Mouse (Mus musculus) regulatory T cell (primary cell): ENCODE data around the gene A530084C06Rik.

ENCODE experiments used
- in situ Hi-C: fragments of 300-600 bp; cut with MboI, MseI; formaldehyde crosslinking; loops from one replicate; pipeline ENCODE4 v1.15.1; 2025; ENCODE audit warnings: high pct_unique_total_duplicates

The A530084C06Rik gene

DNA sequence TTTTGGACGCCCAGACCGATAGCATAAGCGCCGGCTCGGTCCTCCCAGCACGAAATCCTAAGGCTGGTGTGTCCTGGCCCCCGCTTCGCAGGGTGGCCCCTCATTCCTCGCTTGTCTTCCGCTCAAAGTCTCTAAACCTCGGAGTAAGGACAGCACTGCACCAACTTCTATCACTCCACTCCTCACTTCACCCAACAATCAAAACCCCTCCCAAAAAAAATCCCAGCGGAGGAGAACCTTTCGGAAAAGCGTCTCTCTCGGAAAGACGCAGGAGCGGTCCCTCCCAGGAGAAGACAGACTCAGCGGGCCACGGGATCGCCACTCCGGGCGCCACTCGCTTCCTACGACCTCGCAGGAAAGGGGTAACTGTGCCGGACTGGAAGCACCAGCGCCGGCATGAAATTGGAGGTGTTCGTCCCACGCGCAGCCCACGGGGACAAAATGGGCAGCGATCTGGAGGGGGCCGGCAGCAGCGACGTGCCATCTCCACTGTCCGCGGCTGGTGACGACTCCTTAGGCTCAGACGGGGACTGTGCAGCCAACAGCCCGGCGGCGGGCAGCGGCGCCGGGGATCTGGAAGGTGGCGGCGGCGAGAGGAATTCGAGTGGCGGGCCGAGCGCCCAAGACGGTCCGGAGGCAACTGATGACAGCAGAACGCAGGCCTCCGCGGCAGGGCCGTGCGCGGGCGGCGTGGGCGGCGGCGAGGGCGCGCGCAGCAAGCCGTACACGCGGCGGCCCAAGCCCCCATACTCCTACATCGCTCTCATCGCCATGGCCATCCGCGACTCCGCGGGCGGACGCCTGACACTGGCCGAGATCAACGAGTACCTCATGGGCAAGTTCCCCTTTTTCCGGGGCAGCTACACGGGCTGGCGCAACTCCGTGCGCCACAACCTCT, at the start of gene A530084C06Rik:
TSS of gene A530084C06Rik (minus strand) at position 813 of the 898 bp plus-strand sequence.
- in situ Hi-C loops: loop anchor here (25.0 kb wide), 1 partner anchor 821 kb away; the partner anchor contains the start of gene Irf4

DNA sequence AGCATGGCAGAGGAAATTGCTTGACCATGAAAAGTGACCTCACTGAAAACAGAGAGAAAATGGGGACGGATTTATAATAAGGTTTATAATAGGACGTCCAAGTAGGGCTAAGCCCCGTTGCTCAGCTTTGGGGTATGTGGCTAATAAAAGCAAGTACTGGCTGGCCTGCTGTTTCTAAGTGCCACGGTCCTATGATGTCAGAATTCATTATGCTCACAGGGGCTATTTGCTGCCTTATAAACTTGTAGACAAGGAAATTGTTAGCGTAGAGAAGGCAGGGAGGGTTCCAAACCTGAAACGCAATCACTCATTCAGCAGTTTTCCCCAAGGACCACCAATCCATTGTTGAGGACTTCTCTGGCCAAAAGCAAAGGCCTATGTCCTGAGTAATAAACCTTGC, 44.8 kb upstream of the A530084C06Rik start:
- in situ Hi-C loops: no loop called here

DNA sequence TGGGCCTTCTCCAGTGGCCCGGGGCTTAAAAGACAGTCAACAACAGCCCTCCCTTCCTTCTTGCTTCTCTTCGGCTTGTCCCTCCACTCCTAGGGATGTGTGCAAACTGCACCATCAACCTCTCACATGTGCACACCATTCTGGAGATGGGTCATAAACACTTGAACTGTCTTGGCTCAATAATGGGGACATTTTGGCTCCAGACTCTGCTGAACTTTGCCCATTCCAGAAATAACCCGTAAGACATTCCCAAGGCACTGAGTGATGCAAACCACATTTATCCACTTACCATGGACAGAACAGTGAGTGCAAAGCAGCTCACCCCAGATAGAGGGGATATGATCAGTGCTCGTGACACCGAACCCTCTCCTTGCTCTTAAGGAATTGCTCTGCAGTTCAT, 40.4 kb upstream of the A530084C06Rik start:
- in situ Hi-C loops: no loop called here

DNA sequence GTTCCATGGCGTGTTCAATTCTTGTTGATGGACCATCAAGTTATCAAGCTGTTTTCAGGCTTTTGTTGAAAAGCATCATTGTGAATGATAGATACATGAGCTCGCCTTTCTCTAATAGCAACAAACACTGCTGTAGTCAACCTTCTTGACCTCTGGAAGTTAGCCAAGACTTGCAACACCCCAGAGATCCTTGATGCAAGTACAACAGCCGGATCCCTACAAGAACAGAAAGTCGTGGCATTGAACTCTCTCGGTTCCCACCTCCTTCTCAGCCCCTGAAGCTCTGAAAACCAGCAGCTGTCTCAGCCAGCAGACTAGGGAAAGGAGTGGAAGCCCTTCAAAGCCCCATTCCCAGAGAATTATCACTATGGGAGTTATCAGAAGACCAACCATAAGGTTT, 28.2 kb upstream of the A530084C06Rik start:
- in situ Hi-C loops: no loop called here

DNA sequence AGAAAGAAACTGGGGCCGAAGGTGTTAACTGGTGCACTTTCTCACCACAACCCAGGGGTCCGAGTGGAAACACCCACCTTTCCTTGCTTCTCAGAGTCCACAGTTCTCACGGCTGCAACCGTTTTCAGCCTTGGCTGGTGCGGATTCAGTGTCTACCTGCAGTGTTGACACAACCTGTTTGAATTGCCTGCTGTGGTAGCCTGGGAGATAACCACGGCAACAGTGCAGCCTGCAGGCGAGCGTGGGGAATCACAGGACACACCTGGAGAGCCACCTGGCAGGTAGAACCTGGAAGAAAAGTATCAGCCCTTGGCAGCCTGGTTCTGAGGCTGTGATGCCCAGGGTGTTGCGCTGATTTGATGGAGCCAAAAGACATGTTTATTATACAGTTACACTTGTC, 20.7 kb upstream of the A530084C06Rik start:
- in situ Hi-C loops: no loop called here

DNA sequence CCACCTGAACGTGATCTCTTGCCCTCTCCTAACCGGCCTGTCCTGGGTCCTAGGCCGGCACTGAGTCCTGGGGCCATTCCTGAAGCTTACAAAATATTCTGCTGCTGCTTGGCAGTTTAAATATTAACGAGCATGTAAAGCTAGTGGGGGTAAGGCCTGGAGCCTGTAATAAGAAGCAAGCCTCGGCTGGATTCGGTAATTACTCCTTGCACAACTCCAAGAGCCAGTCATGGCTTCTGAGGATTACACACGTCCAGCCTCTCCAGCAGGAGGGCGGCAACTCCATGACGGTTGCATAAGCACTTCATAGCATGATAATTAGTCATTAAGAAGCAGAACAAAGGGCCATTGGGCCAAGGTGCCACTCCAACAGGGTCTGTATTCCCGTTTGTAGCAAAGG, 19.3 kb upstream of the A530084C06Rik start:
- in situ Hi-C loops: no loop called here

DNA sequence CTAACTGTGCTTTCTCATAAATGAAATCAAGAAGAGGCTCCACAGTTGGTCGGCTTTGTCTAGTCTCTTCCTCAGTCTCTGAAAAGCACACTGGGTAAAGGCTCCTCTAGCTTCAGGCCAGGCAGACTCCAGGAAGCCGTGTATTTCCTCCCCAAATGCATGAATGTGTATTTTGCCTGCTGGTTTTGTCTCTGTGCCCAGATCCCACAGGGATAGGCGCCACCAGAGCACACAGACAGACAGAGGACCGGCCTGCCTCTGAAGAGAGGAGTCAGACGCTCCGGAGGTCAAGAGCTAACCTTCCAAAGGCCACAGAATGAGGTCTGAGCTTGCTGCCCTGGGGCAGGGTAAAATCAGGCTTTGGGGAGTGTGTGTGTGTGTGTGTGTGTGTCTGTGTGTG, 18.4 kb upstream of the A530084C06Rik start:
- in situ Hi-C loops: no loop called here

DNA sequence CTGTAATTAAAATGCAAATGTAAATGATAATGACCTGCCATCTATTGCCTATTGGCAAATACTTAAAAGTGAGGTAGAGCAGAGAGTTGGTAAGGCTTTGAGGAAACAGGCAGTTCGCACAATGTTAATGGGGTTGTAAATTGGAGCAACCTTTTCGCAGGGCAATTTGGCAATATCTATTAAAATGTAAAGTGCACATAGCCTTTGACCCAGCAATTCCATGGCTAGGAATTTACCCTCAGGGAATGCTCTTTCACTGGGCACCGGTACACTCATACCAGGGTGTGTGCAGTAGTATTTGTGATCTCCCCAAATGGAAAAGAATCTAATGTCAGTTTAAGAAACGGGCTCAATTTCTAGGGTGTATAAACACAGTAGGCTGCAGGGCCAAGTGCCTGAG, 17.6 kb upstream of the A530084C06Rik start:
- in situ Hi-C loops: no loop called here

DNA sequence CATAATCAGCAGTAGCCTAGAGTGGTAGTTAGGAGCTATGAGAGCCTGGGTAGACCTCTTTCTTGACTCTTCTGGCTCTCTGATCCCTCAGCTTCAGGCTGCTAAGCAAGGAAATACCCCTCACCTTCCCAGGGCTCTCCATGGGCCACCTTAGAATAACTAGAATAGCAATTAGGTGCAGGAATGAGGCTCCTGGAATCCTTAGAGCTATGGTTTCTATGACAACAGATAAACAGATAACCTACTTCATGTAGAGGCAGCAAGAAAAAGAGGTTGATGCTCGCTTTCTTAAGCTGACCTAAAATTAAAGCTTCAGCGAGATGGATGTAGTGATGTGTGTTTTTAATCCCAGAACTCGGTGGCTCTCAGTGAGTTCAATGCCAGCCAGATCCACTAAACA, 15.5 kb upstream of the A530084C06Rik start:
- in situ Hi-C loops: loop anchor here (25.0 kb wide), 1 partner anchor 837 kb away; the partner anchor contains the start of gene Irf4

DNA sequence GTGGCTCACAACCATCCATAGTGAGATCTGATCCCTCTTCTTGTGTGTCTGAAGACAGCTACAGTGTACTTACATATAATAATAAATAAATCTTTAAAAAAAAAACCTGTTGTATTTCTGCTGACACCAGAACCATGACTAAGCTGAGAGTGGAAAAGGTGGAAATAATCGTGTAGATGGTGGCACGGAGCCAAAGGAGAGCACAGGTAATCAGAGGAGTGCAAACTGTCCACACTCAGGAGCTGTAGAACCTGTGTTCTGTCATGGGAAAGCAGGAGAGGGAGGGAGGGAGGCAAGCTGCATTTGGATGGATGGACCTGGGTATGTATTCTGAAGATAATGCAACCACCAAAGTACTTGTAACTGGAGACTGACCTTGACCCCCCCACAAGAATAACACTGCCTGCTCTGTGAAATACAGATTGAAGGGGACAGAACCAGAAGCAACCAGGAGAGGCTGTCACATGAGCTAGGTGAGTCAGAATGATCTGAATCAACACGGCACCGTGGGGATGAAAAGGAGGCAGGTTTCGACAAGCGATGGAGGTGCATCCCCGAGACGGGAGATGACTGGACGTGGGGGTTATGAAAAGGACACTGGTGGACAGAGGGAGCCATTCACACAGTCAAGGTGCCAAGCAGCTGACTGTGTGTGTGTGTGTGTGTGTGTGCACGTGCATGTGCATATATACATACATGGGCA, 13.8 kb upstream of the A530084C06Rik start:
- in situ Hi-C loops: loop anchor here (25.0 kb wide), 1 partner anchor 836 kb away; the partner anchor contains the start of gene Irf4

DNA sequence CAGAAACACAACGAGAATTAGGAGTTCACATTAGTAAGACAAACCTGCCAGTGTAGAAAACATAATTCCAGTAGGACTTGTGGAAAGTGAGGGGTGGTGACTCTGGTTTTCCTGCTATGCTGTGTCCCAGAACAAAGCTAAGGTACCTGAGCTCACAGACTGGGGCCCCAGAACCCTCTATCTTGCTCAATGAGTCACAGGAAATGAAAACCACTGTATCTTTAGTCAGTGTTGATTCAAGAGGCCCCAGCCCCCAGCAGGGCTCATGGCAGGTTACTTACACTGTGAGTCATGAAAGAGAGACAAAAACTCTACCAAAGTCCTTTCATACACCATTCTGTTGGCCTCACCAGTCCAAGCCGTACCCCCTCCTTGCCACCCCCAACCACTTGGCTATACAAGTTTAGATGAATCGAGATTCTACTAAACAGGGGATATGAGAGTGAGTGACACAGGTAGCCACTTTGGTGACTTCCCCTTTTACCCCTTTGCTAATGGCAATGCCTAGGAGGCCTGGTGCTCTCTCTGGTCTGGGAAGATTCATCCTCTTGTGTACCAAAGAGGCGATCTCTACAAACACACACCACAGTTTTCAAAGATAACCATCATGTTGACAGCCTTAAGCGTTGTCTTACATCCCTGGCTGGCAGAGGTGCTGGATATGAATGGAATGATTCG, 8.6 kb upstream of the A530084C06Rik start:
- in situ Hi-C loops: loop anchor here (5.0 to 25.0 kb wide), 2 partner anchors 50 to 830 kb away; partner anchors contain the start of gene Irf4

DNA sequence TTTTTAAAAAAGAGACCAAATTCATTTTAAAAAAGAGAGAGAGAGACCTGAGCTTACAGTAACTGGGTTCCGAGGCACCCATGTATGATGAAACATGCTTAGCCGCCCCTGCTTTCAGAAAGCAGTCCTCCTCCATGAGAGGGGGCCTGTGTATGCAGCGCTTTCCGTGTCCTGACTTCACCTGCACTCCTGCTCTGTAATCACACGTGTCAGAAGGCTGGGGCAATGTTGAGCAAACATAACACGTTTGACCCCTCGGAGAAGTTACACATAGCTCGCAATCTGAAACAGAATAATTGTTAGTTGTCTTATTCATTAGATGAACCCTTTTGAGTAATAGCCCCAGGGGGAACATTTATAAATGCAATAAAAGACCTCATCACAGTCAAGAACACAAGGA, 8.0 kb upstream of the A530084C06Rik start:
- in situ Hi-C loops: loop anchor here (5.0 to 25.0 kb wide), 2 partner anchors 50 to 830 kb away; partner anchors contain the start of gene Irf4

DNA sequence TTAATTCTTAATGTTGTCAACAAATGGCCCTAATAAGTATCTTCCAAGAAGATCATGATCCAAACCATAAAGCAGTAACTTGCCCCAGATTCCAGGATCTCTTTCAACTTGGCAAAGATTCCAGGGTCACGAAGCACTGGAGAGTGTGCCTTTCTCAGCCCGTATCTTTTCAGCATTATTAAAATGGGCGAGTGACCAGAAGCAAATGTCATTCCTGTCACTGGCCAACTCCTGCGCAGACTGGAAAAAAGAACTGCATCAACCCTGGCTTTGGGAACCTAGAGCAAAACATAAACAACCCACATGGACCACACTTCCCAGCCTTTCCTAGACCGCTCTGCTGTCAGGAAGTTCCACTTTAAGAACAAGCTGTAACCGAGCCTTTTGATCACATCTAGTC, 5.3 kb upstream of the A530084C06Rik start:
- in situ Hi-C loops: loop anchor here (25.0 kb wide), 1 partner anchor 827 kb away; the partner anchor contains the start of gene Irf4

DNA sequence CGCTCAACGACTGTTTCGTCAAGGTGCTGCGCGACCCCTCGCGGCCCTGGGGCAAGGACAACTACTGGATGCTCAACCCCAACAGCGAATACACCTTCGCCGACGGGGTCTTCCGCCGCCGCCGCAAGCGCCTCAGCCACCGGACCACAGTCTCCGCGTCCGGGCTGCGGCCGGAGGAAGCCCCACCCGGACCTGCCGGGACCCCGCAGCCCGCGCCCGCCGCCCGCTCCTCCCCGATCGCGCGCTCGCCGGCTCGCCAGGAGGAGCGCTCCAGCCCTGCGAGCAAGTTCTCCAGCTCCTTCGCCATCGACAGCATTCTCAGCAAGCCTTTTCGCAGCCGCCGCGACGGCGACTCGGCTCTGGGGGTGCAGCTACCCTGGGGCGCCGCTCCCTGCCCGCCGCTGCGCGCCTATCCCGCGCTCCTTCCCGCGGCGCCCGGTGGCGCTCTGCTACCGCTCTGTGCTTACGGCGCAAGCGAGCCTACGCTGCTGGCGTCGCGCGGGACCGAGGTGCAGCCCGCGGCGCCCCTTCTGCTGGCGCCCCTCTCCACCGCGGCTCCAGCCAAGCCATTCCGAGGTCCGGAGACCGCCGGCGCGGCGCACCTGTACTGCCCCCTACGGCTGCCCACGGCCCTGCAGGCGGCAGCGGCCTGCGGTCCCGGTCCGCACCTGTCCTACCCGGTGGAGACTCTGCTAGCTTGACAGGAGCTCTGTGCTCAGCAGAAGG, 449 bp upstream of the A530084C06Rik start:
- in situ Hi-C loops: loop anchor here (25.0 kb wide), 1 partner anchor 822 kb away; the partner anchor contains the start of gene Irf4

DNA sequence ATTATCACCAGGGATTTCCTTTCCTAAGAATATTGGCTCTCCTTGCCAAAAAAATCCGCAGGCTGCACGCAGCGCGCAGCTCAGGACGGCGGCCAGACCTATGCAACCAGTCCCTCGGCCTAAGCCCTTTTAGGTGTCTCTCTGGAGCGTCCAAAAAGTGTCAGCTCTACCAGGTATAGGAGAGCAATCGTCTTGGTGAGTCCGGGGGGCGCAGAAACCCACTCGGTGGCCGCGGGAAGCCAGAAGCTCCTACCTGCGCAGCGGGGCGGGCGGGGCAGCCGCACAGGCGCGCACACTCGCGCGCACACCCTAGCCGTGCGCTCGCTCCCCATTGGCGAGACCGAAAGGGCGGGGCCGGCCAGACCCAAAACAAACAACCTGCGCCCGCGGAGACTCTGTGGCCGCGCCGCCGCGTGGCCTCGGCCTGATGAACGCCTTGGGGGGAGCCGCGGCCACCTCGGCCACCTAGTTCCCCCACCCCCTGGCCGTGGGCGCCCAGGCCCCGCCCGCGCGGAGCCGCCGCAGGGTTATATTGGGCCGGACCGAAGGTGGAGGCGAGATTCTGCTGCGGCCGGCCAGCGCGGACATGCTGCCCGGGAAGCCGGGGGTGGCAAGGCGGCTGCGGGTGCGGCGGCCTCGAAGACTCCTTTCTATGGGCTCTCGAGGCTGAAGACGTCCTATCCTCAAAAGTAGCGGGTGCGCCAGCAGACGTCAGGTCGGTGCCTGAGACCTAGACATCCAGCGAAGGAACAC, 1.2 kb downstream of the A530084C06Rik start:
- in situ Hi-C loops: loop anchor here (25.0 kb wide), 1 partner anchor 821 kb away; the partner anchor contains the start of gene Irf4

DNA sequence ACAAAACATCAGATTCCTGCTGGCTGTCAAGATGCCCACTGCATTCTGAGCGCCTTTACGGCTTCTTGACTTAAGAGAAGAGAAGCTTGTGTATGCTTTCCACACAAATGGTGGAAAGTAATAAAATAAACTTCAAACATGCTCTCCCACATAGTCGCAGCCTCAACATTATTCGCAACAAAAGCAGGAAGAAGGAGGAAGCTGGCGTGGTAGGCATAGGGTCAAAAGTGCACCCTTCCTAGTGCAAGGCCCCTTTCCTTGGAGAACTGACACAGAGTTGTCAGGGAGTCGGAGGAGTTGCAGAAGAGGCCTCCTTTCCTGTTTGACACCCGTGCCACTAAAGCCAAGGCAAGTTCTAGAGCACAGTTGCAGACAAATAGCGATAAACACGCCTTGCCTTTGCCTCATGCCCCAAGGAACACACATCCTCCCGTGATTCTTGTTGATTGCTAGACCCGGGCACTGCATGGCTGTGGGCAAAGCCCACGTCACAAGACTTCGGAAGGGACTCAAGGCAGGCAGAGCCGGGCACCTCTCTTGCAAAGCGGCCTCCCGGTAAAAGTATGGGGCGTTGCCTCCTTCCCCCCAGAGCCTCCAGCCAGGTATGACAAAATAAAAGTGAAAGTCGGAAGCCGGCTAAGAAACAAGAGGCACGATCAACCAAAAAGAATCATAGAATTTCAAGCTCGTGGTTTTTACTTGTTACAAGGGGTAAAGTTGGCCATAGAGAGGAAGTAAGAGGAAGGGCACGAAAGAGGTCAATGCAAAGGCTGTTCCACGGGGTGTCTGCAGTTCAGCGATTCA, 2.0 kb downstream of the A530084C06Rik start:
- in situ Hi-C loops: loop anchor here (25.0 kb wide), 1 partner anchor 820 kb away; the partner anchor contains the start of gene Irf4

DNA sequence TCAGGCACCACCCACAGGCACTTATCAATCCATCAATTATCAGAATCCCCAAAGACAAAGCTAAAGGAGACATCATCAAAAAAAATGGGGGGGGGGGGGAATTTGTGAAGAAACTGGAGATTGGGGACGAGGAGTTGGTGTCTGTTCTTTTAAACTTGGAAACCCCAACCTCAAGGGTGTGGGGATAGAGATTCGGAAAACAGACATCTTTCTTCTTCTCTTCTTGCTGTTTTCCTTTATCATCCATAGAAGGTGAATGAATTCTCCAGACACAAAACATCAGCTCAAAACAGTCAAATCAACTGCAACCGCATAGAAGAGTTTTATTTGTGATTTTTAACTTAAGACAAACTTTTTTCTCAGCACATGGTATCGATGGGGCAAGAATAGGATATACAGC, 3.3 kb downstream of the A530084C06Rik start, which contains the start of gene Foxq1:
TSS of gene Foxq1 (plus strand) at position 301 of the 400 bp plus-strand sequence.
- in situ Hi-C loops: loop anchor here (25.0 kb wide), 1 partner anchor 819 kb away; the partner anchor contains the start of gene Irf4

DNA sequence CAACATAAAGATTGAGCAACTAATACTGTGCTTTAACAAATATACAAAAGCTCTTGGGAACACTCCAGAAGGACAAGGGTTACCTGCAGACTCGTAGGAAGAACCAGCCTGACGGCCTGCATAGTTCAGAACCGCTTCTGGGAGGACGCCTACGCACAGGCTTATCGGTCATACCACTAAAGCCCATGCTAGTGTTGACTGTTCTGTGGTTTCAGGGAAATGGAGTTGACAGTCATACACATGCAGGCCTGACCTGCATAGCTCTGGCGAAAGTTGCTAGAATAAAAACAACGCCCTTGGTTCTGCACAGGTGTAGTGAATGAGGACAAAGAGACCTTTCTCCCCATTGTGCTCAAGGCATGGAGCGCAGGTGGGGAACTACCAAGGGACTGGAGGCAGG, 11.5 kb downstream of the A530084C06Rik start:
- in situ Hi-C loops: no loop called here

DNA sequence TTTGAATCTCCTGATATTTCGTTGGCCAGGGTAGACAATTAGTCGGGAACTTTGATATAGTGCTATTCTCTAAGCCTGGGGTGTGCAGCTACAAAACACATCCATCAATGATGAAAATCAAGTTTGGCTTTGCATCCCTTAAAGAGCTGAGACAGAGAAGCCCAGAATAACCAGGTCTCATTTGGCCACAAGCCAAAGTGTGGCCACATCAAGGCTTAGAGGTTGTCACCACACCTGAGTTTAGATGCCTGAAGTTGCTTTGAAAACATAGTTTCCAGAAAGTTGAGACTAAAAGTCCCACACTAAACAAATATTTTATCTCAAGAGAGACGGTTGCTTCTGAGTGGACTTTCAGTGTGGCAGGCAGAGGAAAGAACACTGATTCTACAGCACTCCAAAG, 11.9 kb downstream of the A530084C06Rik start:
- in situ Hi-C loops: no loop called here
